Mouse (Mus musculus) kidney, adult 18-20 months (tissue): ENCODE measurements around the gene Slc30a4.

ENCODE experiments used
- DNase-seq: peaks from one replicate; pipeline ENCODE4 v3.0.0; 2021

The Slc30a4 gene

DNA sequence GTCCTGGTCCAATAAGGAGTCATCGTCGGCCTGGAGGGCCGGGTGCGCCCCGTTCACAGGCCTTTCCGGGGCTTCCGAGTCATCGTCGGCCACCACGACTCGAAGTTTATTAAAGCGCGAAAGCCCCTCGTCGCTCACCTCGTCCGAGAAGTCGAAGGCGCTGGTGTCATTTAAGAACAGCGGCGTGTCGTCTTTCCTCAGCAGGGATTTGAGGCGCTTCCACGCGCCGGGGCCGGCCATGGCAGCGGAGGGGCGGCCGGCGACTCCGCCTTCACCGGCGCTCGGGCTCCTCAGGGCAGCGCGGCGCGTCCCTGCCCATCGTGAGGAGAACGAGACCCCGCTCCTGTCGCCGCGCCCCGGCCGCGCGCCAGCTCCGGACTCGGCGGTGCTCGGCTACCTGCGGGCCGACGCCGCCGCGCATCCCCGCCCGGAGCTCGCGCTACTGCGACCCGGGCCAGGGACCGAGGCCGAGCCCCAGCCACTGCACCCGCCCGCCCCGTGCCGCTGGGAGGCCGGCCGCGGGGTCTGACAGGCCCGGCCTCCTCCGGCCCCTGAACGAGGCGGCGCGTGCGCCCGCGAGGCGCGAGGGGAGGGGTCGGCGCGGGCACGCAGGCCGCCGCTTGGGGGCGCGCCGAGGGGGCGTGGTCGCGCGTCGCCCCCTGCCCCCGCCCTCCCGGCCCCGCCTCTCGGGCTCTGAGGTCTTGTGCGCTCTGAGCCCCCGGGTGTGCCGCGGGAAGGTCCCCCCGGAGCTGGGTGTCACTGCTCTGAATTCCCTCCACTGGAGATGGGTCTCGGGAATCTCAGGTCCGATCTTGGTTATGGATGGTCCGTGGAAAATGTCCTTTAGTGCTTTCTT lies at the start of gene Slc30a4:
Gene Slc30a4, minus strand, starts transcription at position 483 of the 856 bp plus-strand sequence.
- DNase-seq = peak; percentile 83

DNA sequence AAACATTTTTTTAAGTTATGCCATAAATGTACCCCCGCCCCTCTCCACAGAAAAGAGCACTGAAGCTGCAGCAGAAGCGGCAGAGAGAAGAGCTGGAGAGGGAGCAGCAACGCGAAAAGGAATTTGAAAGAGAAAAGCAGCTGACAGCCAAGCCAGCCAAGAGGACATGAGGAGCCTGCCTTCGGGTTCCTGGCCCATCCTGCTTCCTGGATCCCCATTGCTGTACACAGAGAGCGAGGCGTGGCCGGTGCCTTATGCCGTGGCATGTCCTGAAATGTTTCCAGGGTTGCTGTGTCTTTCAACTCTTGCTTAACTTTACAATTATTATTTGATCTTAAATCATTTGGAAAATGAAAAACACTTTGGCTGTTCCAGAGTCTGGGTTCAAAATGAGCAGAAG lies 44.0 kb upstream of the Slc30a4 start:
- no peak for DNase-seq

DNA sequence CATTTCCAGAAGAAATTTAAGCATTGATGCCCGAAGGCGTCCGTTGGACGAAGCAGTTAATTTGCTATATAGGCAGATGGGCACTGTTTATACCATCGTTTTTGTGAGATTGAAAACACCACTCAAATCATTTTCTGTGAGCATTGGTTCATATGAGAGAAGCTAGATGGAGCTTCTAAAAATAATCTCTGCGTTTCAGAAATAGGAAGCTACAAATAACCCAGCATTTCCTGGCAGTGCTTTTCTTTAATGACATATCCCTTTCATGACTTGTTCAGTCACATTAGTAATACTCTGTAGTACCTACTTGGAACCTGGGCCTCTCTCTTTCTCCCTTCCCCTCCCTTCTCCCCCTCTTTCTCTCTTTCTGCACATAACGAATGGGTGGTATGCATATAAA lies 36.6 kb upstream of the Slc30a4 start:
- DNase-seq = no peak

DNA sequence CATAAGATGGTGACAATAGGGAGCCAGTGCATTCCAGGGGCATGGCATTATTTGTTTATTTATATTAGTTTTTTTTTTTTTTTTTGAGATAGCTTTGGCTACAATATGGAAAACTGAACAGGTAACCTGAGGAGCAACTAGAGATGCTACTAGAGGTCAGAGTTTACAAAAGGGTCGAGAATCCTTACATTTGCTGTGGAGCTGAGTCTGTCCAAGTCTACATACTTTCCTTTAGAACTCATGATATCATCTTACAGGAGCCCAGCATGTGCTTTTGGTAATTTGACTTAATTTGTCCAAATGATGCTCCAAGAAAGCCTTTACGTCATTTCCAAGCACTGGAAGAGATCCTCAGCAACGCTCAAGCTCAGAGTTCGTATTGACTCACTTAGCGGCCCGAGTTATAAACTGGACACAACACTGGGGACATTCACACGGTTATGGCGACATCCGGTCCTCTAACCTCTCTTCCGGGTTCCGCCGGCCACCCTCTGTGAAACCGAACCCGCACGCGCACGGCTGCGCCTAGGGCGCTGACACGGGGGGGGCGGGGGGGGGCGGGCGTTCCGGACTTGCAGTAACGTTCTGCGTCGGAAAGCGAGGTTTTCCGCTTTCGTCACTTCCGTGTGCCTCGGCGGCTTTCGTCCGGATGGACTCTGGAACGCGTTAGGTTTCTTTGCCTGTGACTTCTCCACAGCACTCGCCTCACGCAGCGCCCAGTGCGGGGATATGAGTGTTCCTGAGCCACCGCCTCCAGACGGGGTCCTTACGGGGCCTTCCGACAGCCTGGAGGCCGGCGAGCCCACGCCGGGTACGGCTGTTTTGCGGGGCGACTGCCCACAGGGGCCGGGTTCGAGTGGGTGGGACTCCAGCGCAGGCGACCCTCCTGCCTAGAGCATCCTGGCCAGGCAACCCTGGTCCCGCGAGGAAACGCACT lies 35.7 kb upstream of the Slc30a4 start, which contains the start of gene Bloc1s6:
Gene Bloc1s6, plus strand, starts transcription at position 610 of the 937 bp plus-strand sequence.
- DNase-seq = peak; percentile 91

DNA sequence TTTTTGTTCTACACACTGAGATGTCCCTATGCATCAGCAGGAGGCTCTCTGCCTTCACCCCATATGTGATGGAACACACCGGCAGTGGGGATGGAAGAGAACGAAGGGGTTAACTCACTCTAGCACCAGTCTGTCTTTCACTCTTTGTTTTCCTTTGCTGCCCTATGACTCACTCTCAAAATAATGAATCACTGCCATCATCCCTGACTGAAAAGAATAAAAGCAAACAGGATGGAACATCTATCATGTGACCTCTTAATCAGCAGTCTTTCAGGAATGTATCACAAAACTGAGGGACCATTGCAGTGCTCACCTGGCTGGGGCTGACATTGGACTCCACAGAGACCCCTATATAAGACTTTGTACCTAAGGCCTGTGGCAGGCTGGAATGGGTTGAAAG lies 29.0 kb upstream of the Slc30a4 start:
- DNase-seq = no peak

DNA sequence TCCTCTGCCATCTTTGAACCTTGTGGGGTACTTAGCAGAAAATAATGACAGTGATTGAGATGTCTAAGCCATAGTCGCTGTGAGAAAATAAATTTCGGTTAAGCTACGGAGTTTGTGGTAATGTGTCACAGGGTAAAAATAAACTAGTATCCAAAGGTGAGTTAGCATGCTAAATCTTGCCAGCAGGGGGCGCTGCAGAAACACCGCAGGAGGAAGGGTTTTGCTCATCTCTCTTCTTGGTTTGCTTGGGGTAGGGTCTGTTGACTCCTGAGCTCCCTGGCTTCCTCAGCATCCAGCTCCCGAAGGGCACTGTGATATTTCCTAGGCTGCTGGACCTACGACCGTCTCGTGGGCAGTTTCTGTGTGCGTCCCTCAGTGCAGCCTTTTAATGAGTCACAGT lies 23.1 kb upstream of the Slc30a4 start:
- peak; percentile 52 for DNase-seq

DNA sequence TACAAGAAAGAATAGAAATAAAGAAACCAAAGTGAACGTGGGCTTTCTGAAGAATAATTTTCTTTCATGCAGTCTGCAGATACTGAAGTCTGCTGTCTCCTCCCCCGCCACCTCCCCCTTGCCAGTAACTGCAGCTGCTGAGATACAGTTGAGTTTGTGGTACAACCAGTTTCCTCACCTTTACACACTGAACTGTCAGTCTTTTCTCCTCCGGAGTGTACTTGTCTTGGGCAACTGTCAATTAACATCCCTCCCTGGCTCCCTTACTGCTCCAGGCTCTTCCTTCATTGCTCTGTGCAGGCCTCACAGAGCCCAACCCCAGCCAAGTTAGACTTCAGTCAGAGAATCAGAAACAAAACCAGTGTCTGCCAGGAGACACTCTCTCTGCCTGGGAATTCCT lies 18.1 kb upstream of the Slc30a4 start:
- DNase-seq = no peak

DNA sequence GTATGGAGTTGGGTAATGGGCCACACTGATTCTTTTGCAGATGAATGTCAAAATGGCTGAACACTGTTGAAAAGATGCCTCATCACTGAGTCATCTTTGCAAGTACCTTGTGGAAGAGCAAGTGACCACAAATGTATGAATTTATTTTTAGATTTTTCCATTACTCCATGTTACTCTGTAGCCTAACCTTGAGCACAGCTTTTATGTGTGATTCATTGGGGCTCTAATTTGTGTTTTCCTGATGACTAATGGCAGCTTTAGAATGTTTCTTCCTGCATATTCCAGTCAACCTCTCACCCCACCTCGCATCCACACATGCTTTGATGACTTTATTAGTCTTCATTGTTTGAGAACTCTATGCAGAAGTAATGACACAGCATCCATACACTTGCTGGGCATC lies 16.8 kb upstream of the Slc30a4 start:
- DNase-seq = no peak

DNA sequence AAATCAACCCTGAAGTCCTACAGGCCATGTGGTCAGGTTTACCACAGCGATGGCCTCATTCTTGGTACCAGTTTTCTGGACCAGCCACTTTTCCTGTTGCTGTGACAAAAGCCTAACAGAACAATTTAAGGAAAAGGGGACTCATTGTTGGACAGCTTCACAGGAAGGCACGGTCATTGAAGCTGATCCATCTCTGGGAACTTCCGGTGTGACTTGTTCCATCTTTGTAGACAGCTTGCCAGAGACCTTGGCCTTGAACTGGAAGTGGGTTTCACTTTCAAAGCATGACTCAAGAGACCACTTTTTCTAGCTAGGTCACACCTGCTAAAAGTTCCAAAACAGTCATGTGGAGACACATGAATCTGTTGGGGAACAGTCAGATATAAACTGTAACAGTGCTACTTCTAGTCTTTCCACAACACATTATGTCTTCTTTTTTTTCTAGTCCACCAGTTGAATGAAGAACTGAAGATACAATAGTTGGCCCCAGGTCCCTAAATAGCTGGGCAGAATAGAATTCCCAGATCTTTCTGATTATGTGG lies 13.9 kb upstream of the Slc30a4 start:
- DNase-seq = no peak

DNA sequence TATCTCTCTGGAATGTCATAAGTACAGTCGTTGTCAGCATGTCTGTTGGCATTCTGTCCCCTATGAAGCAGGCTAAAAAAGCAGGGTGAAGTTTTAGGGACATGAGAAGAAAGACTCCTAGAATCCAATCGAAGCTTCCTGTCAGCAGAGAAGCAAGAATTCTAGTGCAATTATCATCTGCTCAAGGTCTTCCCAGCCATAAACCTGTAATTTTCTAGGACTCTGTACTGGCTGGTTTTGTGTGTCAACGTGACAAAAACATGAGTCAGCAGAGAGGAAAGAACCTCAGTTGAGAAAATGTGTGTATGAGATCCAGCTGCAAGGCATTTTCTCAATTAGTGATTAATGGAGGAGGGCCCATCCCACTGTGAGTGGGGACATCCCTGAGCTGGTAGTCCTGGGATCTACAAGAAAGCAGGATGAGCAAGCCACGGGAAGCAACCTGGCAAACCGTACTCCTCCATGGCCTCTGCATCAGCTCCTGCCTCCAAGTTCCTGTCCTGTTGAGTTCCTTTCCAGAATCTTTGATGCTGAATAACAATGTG lies 12.8 kb upstream of the Slc30a4 start:
- DNase-seq = no peak

DNA sequence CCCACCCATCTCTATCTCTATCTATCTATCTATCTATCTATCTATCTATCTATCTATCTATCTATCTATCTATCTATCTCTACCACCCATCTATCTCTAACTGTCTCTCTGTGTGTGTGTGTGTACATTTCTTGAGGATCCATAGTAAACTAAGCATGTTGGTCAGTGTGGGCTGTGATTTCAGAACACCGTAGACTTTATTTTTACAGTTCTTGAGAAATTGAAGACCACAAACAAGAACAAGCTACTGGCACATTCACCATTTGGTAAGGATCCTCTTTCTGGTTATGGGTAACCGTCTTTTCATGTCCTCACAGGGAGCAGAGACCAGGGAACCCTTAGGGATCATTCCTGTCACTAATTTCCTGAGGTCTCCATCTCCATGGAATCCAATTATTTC lies 10.4 kb upstream of the Slc30a4 start:
- no peak for DNase-seq

DNA sequence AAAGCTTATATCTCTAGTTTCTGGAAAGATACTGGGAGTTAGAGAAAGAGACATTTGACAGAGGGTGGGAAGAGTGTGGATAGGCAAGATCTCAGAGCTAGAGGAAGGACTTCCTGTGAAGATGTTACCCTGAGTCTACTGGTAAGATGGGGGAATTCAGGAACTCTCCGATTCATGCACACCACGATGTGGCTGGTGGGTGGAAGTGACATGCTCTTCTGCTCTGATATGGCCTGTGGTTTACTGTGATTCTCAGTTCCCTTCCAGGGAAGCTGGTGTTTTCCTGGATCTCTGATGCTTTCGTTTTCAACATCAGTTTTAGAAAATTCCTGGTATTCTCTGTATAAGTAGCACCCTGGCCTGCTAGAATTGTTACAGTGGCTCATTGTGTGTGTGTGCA lies 9.4 kb upstream of the Slc30a4 start:
- DNase-seq = no peak

DNA sequence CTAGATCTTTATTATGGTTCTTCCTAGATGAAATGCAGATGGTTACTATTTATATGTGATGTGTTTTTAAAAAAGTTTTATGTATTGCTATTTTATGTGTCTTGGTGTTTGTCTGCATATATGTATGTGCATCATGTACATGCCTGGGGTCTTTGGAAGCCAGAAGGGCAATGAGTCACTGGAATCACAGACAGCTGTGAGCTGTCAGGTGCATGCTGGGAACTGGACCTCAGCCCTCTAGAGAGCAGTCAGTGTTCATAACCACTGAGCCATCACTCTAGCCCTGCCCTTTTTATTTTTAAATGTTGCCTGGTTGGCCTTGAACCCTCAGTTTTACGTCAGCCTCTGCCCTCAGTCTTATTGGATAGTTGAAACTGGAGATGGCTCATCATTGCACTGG lies 6.7 kb upstream of the Slc30a4 start:
- DNase-seq = no peak

DNA sequence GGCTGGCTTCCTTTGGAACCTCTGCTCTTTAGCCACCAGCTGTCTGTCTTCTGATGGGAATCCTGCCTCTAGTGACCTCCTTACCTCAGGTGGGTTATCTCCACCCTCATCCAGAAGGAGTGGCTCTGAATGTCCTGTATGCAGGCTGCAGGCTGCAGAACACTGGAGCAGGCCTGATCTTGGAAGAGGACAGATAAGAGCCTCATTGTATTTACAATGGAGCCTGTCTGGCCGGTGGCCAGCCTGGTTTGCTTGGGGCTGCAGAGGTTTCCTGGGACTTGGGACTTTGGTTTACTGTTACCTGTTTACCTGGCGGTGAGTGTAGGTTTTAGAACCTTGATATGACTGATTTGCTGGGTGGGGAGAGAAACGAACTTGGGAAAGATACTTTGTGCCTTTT lies 5.6 kb upstream of the Slc30a4 start:
- no peak for DNase-seq

DNA sequence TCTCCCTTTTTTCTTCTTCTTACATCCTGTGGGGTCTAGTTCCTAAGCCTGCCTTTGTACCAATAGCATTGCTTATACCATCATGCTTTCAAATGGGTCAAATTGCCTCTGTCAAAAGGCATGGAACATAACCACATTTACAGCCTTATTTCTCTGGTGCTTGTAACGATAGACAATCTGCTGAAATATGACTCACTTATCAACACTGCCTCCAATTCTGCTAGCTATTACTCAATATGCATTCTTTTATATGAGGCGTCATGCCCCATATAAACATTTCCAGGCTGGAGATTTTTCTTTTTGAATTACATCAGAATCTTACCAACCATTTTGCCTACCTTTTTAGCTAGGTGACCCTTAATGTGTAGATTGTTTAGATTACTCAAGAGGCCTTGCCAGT lies 2.1 kb upstream of the Slc30a4 start:
- DNase-seq = no peak

DNA sequence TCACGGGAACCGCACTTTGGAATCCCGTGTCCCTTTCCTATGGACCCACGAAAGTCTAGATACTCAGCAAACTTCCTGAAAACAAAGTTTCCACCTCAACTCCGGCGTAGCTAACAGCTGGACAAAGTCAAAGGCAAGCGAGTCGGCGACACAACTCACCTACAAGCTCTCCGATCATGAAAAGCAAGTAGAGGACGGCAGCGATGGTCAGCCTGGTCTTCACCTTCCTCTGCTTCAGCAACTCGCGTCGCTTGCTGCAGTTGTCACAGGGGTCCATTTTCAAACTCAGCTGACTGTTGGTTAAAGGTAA lies 637 bp downstream of the Slc30a4 start:
- DNase-seq = peak; percentile 60

DNA sequence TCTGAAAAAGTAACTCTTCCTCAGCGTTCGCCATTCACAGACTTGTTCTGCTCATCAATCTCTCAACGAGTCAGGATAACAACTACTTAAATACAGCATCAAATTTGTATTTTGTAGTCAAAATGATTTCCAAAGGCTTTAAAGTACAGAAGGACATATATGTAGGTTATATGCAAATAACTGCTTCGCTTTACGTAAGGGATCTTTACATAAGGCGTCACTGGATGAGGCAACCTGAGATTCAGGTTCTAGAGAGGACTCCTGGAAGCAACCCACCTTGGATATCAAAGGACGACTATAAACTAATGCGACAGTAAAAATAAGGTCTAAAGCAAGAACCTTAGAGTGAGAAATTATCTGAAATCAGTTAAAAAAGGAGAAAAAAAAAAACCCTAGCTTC lies 1.5 kb downstream of the Slc30a4 start:
- DNase-seq = no peak

DNA sequence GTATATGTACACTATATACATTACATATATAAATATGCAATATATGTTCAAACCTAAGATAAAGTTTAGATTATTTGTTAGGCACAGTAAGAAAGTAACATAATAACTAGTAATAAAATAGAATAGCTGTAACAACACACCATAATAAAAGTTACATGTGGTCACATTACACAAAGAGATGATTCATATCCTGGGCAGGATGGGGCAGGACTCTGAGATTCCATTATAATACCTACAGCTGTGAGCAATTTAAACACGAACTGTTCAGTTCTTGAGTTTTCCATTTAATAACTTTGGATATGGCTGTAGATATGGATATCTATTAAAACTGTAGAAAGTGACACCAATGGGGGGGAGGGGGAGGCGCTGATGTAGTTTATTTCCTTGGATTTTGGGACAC lies 4.9 kb downstream of the Slc30a4 start:
- DNase-seq = no peak

DNA sequence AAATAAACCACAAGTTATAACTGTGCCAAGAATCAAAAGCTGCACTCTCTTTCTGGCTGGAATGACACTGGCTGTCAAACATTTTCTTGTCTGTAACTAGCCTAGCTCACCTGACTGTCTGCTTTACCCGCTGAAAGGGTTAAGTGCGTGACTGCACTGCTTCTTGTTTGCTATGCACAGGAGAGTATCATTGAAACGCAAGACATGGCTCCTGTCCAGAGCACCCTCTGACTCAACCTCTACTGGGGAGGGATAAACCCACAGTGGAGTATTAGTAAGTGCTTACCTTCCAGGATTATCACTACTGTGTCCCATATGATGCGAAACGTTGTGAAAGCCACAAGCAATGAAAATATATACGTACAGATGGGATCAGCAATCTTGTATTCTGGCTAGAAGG lies 15.8 kb downstream of the Slc30a4 start:
- DNase-seq = no peak

DNA sequence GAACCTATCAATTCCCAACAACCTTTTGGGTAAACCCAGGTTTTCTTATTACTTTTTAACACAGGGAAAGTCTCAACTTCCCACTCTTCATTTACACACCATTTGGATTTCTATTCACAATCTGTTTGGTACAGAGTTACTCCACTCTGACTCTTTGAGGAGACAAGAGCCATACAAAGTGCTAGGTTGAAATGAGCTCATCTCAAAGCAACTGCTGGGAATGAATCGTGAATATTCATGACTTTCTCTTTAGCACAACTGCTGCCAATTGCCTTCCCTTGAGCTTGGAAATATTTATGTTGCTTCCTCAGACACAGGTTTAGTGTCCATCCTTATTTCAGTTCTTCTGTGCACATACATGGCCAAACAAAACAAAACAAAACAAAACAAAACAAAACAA lies 18.8 kb downstream of the Slc30a4 start:
- no peak for DNase-seq

DNA sequence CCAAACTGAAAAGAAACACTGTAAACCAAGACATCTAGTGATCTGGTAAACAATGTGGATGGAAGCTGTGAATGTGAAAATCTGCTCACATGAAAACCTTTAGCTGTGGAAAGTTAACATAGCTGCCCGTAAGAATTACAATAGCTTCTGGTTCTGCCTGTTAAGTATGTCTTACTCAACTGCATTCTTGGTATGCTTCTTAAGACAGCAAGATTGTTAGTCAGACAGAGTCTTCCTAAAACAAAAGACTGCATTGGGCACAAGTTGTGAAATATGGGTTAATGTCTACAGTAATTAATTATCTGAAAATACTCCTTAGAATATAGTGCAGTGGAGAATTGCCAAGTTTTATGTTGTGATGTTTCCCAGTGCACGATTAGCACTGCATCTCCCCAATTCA lies 19.9 kb downstream of the Slc30a4 start:
- no peak for DNase-seq

DNA sequence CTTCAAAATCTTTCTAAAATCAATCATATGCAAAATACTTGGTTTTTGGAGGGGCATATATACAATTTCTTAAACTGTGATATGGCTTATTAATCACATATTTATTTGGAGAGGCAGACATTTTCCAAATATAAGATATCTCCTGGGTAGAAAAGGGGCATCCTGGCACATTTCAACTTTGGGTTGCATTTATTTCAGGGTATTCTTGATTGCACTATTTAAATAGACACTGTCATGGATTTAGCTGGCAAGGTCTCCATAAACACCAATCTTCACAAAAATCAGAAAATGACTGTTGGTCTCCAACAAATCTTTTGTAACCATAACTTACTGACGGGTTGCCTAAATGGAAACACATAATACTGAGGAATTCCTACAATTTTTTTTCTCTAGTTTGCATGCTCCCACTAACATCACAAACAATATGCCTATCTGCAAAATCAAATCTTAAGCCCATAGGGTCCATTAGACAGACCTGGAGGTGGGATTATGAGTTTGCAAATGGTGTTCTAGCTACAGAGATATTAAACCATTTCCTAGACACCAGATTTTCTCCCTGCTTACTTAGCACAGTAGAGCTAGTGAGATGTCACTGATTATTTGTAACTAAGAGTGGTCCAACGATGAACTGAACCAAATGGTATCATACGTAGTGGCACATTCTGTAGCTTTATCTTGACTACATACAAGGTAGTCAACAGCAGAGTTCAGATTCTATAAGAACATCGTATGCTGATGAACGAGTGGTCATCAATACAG lies 20.9 kb downstream of the Slc30a4 start:
- no peak for DNase-seq

DNA sequence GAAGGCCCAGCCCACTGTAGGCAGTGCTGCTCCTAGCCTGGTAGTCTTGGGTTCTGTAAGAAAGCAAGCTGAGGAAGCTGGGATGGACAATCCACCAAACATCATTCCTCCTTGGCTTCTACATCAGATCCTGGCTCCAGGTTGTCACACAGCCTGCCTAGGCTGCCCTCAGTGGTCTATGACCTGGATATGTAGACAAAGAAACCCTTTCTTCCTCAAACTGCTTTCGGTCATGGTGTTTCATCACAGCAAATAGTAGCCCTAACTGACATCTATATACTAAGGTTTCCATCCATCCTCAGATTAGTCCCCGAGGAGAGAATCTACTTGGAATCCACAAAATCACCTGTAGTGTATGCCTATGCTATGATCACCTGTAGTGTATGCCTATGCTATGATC lies 27.3 kb downstream of the Slc30a4 start:
- no peak for DNase-seq
